Mouse (Mus musculus) embryo, embryonic 10.5 days (tissue): ENCODE data around the gene Pkd1.

Experiments
- DNase-seq: peaks from one replicate; pipeline ENCODE4 v3.0.0-alpha.2; 2015; ENCODE audit warnings: low spot score

Gene Pkd1

DNA sequence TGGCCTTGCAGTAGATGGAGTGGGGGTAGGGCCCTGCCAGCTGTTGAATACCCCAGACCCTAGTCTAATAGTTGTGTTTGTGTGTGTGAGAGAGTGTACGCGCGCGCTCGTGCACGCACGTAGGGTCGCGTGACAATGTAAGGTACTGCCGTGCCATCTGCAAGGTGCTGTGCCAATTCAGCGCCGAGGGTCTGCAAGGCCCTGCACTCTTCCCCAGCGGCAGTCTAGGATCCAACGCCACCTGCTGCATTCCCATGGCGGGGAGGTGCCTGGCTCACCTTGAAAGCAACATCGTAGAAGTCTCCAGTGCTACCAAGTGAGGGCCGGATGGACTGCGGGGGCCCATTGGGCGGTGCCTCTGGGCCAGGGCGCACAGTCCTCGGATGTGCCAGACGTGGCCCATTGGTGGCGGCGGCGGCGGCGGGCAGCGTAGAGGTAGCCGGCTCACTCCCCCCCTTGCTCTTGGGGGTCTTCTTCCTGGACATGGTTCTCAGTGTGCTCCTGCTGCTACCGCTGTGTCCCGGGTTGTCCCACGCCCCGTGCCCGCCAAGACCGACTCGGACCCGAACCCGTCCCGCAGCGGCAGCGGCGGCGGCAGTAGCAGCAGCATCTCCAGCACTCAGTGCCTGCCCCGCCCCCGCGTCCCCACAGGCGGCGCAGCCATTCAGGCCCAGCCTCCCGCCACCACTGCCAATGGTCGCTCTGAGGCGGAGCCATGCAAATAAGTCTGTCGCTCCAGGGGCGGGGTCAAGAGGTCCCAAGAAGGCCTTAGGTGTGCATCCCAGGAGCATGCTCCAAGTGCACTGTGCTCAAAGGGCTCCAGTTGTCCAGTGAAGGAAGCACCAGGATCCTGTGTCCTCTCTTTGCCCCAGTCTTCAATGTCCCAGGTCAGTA lies 16.3 kb upstream of the Pkd1 start:
- peak; percentile 95 for DNase-seq

DNA sequence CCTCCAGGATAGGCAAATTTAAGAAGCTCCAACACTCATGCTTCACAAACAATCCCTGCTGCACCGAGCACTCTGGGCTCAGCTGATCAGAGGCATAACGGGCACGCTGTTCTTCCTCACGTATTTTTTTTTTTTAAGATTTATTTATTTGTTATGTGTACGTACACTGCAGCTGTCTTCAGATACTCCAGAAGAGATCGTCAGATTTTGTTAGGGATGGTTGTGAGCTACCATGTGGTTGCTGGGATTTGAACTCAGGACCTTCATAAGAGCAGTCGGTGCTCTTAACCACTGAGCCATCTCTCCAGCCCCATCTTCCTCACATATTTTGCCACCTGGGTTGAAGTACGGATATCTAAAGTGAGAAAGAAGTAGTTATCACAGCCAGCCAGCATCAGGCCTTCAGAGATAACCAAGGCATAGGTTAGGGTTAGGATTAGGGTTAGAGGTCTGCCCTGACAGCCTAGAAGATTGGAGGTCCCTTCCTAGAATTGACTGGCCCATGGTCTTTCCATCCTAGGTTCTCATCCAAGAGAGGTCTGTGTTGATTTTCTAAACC lies 15.4 kb upstream of the Pkd1 start, which contains the start of gene Rab26:
TSS of gene Rab26 (minus strand) at position 51 of the 559 bp plus-strand sequence.
- DNase-seq = no peak

- no peak for DNase-seq
Measured at GRCm38 (mm10) chr17:24535300-24535699, 14.3 kb upstream of the Pkd1 start.

DNA sequence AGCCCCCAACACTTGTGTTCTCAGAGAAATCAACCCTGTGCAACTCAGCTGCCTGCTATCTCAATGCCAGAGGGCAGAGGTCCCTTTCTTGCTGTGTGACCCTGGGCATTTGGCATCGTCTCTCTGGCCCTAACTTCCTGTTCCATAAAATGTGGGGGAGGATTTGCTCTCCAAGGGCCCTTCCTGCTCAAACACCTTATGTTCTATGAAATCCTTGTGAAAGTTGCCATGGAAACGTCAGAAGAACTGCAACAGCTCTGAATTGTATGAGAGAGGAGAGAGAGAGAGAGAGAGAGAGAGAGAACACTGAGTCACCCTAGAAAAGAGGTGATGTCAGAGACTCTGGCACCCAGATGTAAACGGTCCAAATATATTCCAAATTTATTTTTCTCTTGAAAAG lies 12.1 kb upstream of the Pkd1 start:
- DNase-seq = no peak

- peak; percentile 75 for DNase-seq
Measured at GRCm38 (mm10) chr17:24538950-24539349, 10.7 kb upstream of the Pkd1 start.

GRCm38 (mm10) chr17:24540375-24540774 lies 9.3 kb upstream of the Pkd1 start:
- peak; percentile 87 for DNase-seq

- peak; percentile 23 for DNase-seq
Measured at GRCm38 (mm10) chr17:24544613-24545012, 5.0 kb upstream of the Pkd1 start.

GRCm38 (mm10) chr17:24545247-24545646 lies 4.4 kb upstream of the Pkd1 start:
- DNase-seq = no peak

DNA sequence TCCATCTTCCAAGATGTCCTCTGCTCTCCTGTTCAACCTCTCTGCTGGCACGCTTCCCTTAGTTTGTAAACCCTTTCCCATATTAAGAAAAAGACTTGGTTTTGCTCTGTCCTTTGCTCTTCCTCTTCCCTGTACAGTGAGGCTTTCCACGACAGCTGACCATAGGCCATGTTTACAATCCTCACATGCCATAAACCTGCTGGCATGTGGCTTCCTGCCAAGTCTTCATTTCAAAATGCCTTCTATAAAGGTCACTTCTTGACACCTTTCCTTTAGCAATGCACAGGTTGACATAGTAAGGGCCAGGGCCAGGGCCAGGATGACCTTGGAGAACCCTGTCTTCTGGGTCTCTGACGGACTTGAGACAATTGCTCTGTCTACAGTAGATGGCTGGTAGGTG lies 3.4 kb upstream of the Pkd1 start:
- no peak for DNase-seq

GRCm38 (mm10) chr17:24548435-24548834 lies 1.2 kb upstream of the Pkd1 start:
- DNase-seq = no peak

DNA sequence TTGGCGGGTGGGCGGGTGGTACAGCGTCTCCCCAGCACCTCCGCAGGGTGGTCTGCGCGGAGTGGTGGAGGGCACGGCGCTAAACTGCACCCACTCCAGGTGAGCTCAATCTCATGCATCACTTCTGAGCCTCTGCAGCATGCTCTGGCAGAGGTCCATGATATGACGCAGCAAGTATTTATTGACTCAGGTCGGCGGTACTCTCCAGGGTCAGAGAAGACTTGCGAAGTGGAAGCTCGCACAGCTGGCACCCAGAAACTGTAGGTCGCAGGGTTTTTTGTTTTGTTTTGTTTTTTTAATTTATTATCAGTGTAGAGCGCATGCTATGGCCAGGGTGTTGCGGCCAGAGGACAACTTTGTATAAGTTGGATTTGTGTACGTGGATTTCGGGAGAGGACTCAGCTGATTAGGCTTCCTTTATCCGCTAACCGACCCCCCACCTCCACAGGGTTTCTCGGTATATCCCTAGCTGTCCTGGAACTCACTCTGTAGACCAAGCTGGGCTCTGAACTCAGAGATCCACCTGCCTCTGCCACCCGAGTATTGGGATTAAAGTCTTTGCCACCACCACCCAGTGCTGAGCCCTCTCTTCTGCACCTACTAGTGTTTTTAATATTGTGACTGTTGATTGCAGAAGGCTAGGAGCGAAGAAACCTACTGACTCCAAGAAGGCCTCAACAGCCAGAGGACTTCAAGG lies 565 bp upstream of the Pkd1 start:
- peak; percentile 39 for DNase-seq

- peak; percentile 85 for DNase-seq
Measured at GRCm38 (mm10) chr17:24550416-24551049, 899 bp downstream of the Pkd1 start.

- DNase-seq = no peak
Measured at GRCm38 (mm10) chr17:24551050-24551444, 1.4 kb downstream of the Pkd1 start.

DNA sequence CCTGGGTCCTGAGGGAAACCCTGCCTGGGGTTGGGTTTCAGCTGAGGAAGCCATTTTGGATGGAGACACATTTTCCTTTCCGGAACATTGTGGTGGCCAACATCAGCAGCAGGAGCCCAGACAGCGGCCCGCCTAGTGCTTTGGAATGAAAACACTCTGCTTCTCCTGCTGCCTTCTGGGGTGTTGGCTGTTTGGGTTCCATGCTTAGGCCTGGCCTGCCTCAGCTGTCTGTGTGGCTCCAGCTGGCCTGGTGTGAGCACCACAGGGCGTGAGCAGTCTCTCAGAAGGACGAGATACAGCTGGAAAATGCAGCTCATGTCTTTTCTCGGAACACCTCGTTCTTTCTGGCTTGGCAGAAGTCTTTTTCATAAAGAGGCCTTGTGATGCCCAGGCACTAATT lies 7.5 kb downstream of the Pkd1 start:
- DNase-seq = no peak

DNA sequence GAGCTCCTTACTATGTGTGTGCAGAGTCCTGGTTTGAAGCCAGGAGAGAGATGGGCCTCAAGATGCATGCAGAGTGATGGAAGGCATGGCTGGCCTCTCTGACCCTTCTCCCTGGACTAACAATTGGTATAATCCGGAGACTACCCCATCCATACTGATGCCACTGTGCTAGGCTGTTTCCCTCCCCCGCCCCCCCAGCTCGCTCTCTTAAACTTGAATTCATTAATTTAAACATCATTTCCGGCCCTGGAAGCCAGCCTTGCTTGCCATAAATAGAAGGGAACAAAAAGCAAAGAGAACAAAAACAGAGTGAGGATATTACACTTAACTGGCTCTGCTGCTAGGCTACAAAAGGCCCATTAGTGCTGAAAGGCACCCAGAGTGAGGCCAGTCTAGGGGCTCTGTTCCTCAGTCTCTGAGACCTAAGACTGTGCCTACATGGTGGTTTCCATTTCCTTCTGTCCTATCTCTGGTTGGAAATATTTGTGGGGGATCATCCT lies 9.0 kb downstream of the Pkd1 start:
- peak; percentile 58 for DNase-seq

DNA sequence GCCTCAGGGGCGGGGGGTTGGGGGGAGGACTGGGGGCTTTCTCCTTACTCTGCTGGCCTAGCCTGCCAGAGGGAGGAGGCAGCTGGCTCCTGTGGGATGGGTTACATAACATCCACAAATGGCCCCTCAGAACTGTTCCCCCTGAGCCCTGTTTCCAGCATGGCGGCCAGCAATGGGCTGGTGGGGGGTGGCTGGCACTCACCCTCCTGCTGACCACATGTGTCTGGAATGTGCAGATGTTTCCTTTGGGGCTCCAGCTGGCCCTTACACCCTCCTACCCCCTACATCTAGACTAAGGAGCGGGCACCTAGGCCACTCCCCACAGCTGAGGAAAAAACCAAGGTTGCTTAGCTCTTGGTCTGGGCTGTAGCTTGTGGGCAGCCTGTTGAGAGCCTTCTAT lies 9.5 kb downstream of the Pkd1 start:
- no peak for DNase-seq

- no peak for DNase-seq
Measured at GRCm38 (mm10) chr17:24560301-24561028, 10.8 kb downstream of the Pkd1 start.

DNA sequence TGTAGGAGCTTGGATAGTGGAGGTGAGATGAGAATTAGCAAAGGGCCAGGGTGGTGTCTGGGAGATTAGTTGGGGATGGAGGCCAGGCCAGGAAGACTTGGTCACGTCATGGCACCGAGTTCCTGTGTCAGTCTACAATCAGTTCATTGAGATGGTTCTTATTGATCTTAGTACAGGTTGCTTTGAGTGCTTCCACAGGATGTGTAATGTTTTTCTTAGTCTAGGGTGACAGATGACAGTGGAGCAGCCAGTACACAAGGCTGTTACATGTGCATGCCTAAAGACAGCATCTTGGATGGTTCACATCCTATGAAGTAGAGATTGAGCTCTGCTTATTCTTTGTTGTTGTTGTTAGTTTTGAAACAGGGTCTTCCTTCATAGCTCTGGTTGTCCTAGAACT lies 12.0 kb downstream of the Pkd1 start:
- no peak for DNase-seq

GRCm38 (mm10) chr17:24563638-24564037 lies 14.0 kb downstream of the Pkd1 start:
- DNase-seq = no peak

DNA sequence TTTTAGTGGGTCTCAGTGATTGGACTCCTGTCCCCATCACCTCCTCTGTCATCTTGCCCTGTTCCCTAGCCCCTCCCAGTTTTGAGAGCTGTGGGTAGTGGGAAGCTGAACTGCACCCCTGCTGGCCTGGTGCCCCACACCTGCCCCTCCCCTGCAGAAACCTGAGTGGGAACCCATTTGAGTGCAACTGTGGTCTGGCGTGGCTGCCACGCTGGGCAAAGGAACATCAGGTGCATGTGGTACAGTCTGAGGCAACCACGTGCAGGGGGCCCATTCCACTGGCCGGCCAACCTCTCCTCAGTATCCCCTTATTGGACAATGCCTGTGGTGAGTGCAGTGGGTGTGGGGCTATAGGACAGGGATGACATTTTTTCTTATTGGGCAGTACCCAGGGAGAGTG lies 14.8 kb downstream of the Pkd1 start:
- no peak for DNase-seq

GRCm38 (mm10) chr17:24565092-24565491 lies 15.5 kb downstream of the Pkd1 start:
- DNase-seq = no peak

DNA sequence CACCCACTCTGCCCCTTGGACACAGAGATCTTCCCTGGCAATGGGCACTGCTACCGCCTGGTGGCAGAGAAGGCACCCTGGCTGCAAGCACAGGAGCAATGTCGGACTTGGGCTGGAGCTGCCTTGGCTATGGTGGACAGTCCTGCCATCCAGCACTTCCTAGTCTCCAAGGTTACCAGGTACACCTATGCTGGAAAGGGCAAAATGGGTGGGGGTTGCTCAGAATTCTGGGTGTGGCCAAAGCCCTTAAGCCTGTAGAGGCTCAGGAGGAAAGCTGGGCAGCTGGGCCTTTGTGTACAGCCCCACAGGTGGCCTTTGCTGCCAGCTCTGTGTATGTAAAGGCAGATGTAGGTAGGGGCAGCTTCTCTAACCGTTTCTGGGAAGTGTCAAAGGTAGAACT lies 16.2 kb downstream of the Pkd1 start:
- no peak for DNase-seq
